Mouse (Mus musculus): ENCODE results near the gene Sh3rf3.
A peak's percentile ranks its signal among the peaks of the same experiment; 100 is the strongest.

GRCm38 (mm10) chr10:58812210-58813080, 714 bp upstream of the Sh3rf3 start:
- TF ChIP-seq CTCF (IDR thresholded peaks at IDR 0.05; ENCODE audit: low read depth) (peak; percentile 67), EP300 (IDR thresholded peaks at IDR 0.05; ENCODE audit: low read depth) (no peak)
